Mouse (Mus musculus) ES-Bruce4 (cell line): ENCODE results near the gene Morn1. TPM values are rescaled to one million over a fixed set of nuclear protein-coding genes. Genes with fewer than 3 reads are reported as not detected.

Source experiments
- H3K27ac ChIP-seq: 2 replicates; pipeline ENCODE4 v1.5.1; 2012; ENCODE audit warnings: low read length, inconsistent platforms; ENCODE audit not compliant: insufficient read depth
- H3K27me3 ChIP-seq: 2 replicates; pipeline ENCODE4 v1.6.1; 2012; ENCODE audit warnings: mild to moderate bottlenecking, low read length, inconsistent platforms; ENCODE audit not compliant: control insufficient read depth, poor library complexity, insufficient read depth, severe bottlenecking
- H3K36me3 ChIP-seq: 2 replicates; pipeline ENCODE4 v1.6.1; 2012; ENCODE audit warnings: inconsistent platforms, mild to moderate bottlenecking, low read length, moderate library complexity; ENCODE audit not compliant: control insufficient read depth, poor library complexity, insufficient read depth, severe bottlenecking
- H3K4me1 ChIP-seq: one replicate; pipeline ENCODE4 v1.8.1; 2011; ENCODE audit warnings: low read length; ENCODE audit not compliant: control insufficient read depth, insufficient read depth
- H3K4me3 ChIP-seq: 2 replicates; pipeline ENCODE4 v1.5.1; 2011; ENCODE audit warnings: low read depth, mild to moderate bottlenecking, low read length
- H3K9ac ChIP-seq: 2 replicates; pipeline ENCODE4 v1.6.1; 2012; ENCODE audit warnings: low read depth, mild to moderate bottlenecking, inconsistent platforms; ENCODE audit not compliant: poor library complexity, severe bottlenecking
- H3K9me3 ChIP-seq: replicated peaks from 2 replicates; pipeline ENCODE4 v1.6.1; 2012; ENCODE audit warnings: mild to moderate bottlenecking, low read length, inconsistent platforms; ENCODE audit not compliant: control insufficient read depth, poor library complexity, insufficient read depth, severe bottlenecking
- CTCF ChIP-seq: IDR thresholded peaks from one replicate; pipeline ENCODE4 v1.8.1; 2011; ENCODE audit warnings: low read depth, low read length
- EP300 ChIP-seq: IDR thresholded peaks from 2 replicates; pipeline ENCODE4 v1.6.1; 2011; ENCODE audit warnings: low read depth, low read length; ENCODE audit not compliant: insufficient read depth
- POLR2A ChIP-seq: IDR thresholded peaks from one replicate; pipeline ENCODE4 v1.8.1; 2011; ENCODE audit warnings: low read length; ENCODE audit not compliant: insufficient read depth
- polyA plus RNA-seq: library from polyadenylated mRNA; stranded (reverse); fragments of >200 nt; gene quantifications from 2 replicates; pipeline ENCODE4 v1.2.4, GENCODE M21; 2011; ENCODE audit warnings: low read depth; ENCODE audit not compliant: missing spikeins, insufficient read depth, insufficient read length

Gene Morn1
- polyA plus RNA-seq, 1 experiment, result 11.6 TPM

DNA sequence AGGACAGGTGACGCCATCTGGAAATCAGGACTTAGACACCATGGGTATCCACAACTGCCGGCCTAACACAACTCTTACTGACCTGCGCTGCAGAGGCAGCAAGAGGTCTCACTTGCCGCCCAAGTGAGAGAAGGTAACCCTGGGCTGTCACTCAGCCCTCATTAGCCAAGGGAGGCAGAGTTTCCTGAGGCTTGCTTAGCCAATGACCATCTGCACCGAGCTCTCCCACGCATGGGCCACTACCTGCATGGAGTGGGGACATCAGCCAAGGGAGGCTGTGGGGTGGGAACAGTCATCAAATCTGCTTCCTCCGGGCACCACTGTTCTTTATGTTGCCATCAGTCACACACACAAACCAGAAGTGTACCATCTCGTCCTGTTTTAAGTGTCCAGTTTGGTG, 9.6 kb downstream of the Morn1 start:
- no peaks in the 10 kb centered on the region for H3K4me1 ChIP-seq
- no peaks in the 10 kb centered on the region for H3K27me3 ChIP-seq
- H3K27ac ChIP-seq, result no peak overlapping the region
- H3K9me3 ChIP-seq, result no peaks in the 10 kb centered on the region
- TF ChIP-seq EP300, result no peak
- no peak for TF ChIP-seq POLR2A
- no peak for TF ChIP-seq CTCF
- no peak overlapping the region for H3K4me3 ChIP-seq
- H3K9ac ChIP-seq, result no peak overlapping the region
- H3K36me3 ChIP-seq, result no peaks in the 10 kb centered on the region

DNA sequence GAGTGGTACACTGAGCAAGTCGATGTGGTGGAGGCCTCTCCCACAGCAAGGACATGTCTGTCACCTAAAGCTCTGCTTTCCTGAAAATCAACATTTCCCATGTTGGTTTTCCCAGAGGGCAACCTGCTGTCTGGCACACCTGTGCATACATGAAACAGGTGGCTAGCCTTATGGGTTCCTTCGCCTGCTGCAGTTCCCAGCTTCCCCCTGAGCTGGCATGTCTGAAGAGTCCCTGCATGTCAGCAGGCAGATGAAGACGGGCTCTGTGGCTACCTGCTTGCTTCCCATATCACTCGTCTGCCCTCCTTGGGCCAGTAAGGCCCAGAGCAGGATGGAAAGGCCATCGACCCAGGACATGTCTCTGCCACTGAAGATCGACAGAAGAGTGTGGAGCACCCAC, 11.1 kb downstream of the Morn1 start:
- no peaks in the 10 kb centered on the region for H3K36me3 ChIP-seq
- no peaks in the 10 kb centered on the region for H3K27me3 ChIP-seq
- no peak overlapping the region for H3K4me3 ChIP-seq
- H3K4me1 ChIP-seq, result no peaks in the 10 kb centered on the region
- no peak overlapping the region for H3K27ac ChIP-seq
- no peak overlapping the region for H3K9ac ChIP-seq
- TF ChIP-seq CTCF (no peak), EP300 (no peak), POLR2A (no peak)
- H3K9me3 ChIP-seq, result no peaks in the 10 kb centered on the region

DNA sequence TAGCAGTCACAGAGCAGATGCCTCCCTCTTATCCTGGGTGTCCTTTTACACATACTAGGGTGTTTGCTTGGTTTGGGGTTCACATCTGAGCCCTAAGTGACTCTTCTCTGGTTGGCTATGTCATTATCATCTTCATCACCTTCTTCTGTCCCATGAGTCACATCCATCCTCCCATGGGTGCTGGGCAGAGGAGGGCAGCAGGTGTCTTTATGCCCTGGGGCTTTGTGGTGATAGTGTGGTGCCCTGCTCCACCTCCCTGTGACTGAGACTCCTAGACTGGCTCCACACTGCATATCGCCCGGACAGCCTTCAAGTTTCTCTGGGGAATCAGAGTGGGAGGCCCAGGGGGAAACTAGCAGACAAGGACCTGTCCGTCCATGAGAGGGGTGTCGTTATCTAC, 12.2 kb downstream of the Morn1 start:
- no peak overlapping the region for H3K4me3 ChIP-seq
- H3K9me3 ChIP-seq, result no peaks in the 10 kb centered on the region
- H3K27me3 ChIP-seq, result no peaks in the 10 kb centered on the region
- no peak for TF ChIP-seq EP300
- TF ChIP-seq CTCF, result no peak
- no peak for TF ChIP-seq POLR2A
- H3K36me3 ChIP-seq, result no peaks in the 10 kb centered on the region
- H3K27ac ChIP-seq, result no peak overlapping the region
- no peaks in the 10 kb centered on the region for H3K4me1 ChIP-seq
- H3K9ac ChIP-seq, result no peak overlapping the region

DNA sequence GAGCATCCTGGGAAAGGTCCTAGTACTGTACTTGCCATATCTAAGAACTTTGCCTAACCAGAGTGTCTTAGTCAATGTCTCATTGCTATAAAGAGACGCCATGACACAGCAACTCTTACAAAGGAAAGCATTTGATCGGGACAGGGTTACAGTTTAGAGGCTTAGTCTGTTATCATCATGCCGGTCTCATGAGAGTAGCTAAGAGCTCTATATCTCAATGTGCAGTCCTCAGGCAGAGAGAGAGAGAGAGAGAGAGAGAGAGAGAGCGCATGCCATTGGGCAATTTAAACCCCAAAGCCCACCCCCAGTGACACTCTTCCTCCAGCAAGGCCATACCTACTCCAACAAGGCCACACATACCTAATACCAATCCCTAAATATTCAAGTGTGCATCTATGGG, 21.5 kb downstream of the Morn1 start:
- H3K4me1 ChIP-seq, result no peaks in the 10 kb centered on the region
- H3K4me3 ChIP-seq, result no peak overlapping the region
- H3K27ac ChIP-seq, result no peak overlapping the region
- H3K9ac ChIP-seq, result no peak overlapping the region
- no peaks in the 10 kb centered on the region for H3K9me3 ChIP-seq
- no peaks in the 10 kb centered on the region for H3K36me3 ChIP-seq
- H3K27me3 ChIP-seq, result no peaks in the 10 kb centered on the region
- TF ChIP-seq EP300 (no peak), CTCF (no peak), POLR2A (no peak)

DNA sequence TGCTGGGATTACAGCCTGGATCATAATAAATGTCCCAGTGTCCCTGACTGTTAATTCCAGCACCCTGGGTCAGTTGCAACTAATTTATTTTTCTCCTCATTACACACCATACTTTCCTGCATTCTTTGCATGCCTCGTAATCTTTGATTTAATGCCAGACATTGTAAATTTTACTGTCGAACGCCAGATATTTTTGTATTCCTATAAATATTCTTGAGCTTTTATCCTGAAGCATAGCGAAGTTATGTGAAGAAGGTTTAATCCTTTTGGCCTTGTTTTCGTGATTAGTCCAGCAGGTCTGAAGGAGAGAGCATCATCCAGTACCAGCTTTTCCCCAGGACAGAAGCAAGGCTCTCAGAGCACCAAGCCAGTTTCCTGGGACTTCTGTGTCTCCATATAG, 23.1 kb downstream of the Morn1 start:
- H3K4me3 ChIP-seq, result no peak overlapping the region
- no peaks in the 10 kb centered on the region for H3K27me3 ChIP-seq
- H3K9ac ChIP-seq, result no peak overlapping the region
- no peak overlapping the region for H3K27ac ChIP-seq
- TF ChIP-seq CTCF (no peak), EP300 (no peak), POLR2A (no peak)
- H3K9me3 ChIP-seq, result no peaks in the 10 kb centered on the region
- no peaks in the 10 kb centered on the region for H3K36me3 ChIP-seq
- peaks cover 3% of the 10 kb centered on the region for H3K4me1 ChIP-seq

DNA sequence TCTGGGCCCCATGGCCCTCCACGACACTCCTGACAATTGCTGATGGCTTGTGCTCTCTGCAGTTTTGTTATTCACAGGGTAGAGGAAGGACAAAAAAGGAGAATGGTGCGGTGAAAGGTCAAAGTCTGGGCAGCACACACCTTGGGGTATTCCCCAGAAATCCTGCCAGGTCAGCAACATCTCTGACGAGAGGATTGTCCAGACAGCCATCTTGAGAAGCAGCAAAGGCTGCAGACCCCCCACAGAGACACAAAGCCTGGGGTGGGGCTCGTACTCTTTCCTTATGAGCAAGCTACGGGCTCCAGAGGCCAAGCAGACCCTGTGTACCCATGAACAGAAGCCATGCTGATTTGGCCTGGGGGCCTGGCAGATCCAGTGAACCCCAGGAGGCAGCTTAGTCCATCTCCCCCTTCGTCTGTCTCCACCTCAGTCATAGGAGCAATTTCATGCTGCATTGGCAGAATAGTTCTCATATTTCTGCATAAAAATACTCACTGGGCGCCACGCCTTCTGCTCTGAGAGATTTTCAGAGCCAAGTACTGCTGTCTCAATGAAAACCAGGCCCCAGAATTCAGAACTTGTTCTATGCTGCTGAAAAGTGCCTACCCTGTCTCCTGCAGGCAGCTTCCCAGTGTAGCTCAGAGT, 27.5 kb downstream of the Morn1 start:
- no peak for TF ChIP-seq POLR2A
- no peak for TF ChIP-seq EP300
- TF ChIP-seq CTCF, result no peak
- no peak overlapping the region for H3K4me3 ChIP-seq
- H3K27ac ChIP-seq, result no peak overlapping the region
- H3K27me3 ChIP-seq, result no peaks in the 10 kb centered on the region
- H3K9me3 ChIP-seq, result no peaks in the 10 kb centered on the region
- H3K36me3 ChIP-seq, result no peaks in the 10 kb centered on the region
- H3K4me1 ChIP-seq, result peaks cover 3% of the 10 kb centered on the region
- no peak overlapping the region for H3K9ac ChIP-seq
